ENCODE assay signal across 8 mouse cellular contexts in genomic region chr19:32389001-32389871, GRCm38 (mm10). TPM values are rescaled to one million over a fixed set of nuclear protein-coding genes. Genes with fewer than 3 reads are reported as not detected.
A peak's percentile ranks its signal among the peaks of the same experiment; 100 is the strongest.
DNase-seq lines count a peak whose midpoint lies in the region; ATAC-seq and TF ChIP-seq lines count a peak whose summit lies in the region.

Gene Sgms1, minus strand, starts transcription at chr19:32389714.

- peak; percentile 93 for ATAC-seq in lung, postnatal 0 days

- no peaks in the 10 kb centered on the region for H3K9me3 ChIP-seq in hindbrain, embryonic 10.5 days
- H3K9me3 ChIP-seq in lung, postnatal 0 days (ENCODE audit: low read length): no peaks in the 10 kb centered on the region

- H3K27me3 ChIP-seq in hindbrain, embryonic 10.5 days (ENCODE audit: insufficient read depth, poor library complexity, severe bottlenecking): peaks cover 12% of the 10 kb centered on the region; the same call in 1 of the 2 replicates
- H3K27me3 ChIP-seq in lung, postnatal 0 days (replicated peaks; ENCODE audit: insufficient read depth, low read length): no peaks in the 10 kb centered on the region

- TF ChIP-seq EP300 in lung, postnatal 0 days (IDR thresholded peaks at IDR 0.05): no peak

- H3K9ac ChIP-seq in lung, postnatal 0 days (replicated peaks; ENCODE audit: low read depth): peak within 1 kb of the TSS; percentile 86

- peak within 1 kb of the TSS; percentile 98 for H3K4me2 ChIP-seq in lung, postnatal 0 days (replicated peaks; ENCODE audit: low read depth, low read length)

- DNase-seq in NIH3T3 (ENCODE audit: low read depth): peak; percentile 98
- DNase-seq in cerebellum, adult 9-11 months: peak; percentile 95
- peak; percentile 67 to 93 for DNase-seq in frontal cortex, adult 2 months (ENCODE audit: extremely low spot score in 1 of 2, low spot score in 1 of 2)
- DNase-seq in hindbrain, embryonic 10.5 days (ENCODE audit: low spot score): peak; percentile 94
- peak; percentile 90 to 95 for DNase-seq in layer of hippocampus, postnatal 10 days (ENCODE audit: low spot score in 2 of 2)
- DNase-seq in lung, postnatal 0 days (ENCODE audit: low spot score): peak; percentile 97
- peak; percentile 88 for DNase-seq in ovary, postnatal 14 days (ENCODE audit: low spot score)
- DNase-seq in thymus, postnatal 10 days (ENCODE audit: low spot score in 2 of 2): peak; percentile 46 to 65

- peaks cover 12% of the 10 kb centered on the region for H3K36me3 ChIP-seq in hindbrain, embryonic 10.5 days
- H3K36me3 ChIP-seq in lung, postnatal 0 days (ENCODE audit: insufficient read depth, low read length): no peaks in the 10 kb centered on the region

- H3K4me1 ChIP-seq in hindbrain, embryonic 10.5 days (replicated peaks): peaks cover 28% of the 10 kb centered on the region
- peaks cover 8% of the 10 kb centered on the region; the same call in 1 of the 2 replicates for H3K4me1 ChIP-seq in lung, postnatal 0 days (ENCODE audit: insufficient read depth, low read depth, low read length)

- no peak for TF ChIP-seq CTCF in lung, postnatal 0 days (IDR thresholded peaks at IDR 0.05)

- H3K4me3 ChIP-seq in hindbrain, embryonic 10.5 days: peak within 1 kb of the TSS; percentile 82
- H3K4me3 ChIP-seq in lung, postnatal 0 days (ENCODE audit: low read depth, low read length): peak within 1 kb of the TSS; percentile 92

- 3% methylated on average over 68 of the region's 68 CpGs for WGBS in hindbrain, embryonic 10.5 days
- under 1% methylated on average over 62 of the region's 68 CpGs for WGBS in lung, postnatal 0 days

- H3K27ac ChIP-seq in hindbrain, embryonic 10.5 days: peak within 1 kb of the TSS; percentile 98
- peak within 1 kb of the TSS; percentile 95 for H3K27ac ChIP-seq in lung, postnatal 0 days (ENCODE audit: low read length)

RNA-seq across cellular contexts. Expression of gene Sgms1, which starts in this region (rescaled TPM):
- polyA plus RNA-seq in frontal cortex, adult 2 months (2012; rRNA removed): 26.3 and 27.9 TPM in 2 replicates
- 13.9 and 14.4 TPM in 2 replicates for polyA plus RNA-seq in hindbrain, embryonic 10.5 days (2016; fragmentation: Nextera tagmentation; extraction: Ambion mirVana)
- 10 to 100 TPM; 36.3 to 44.3 TPM for total RNA-seq in layer of hippocampus, postnatal 10 days (2021)
- polyA plus RNA-seq in lung, postnatal 0 days (2015; fragmentation: Nextera tagmentation; extraction: Ambion mirVana): 59.3 and 74.9 TPM in 2 replicates

Comparison
In these comparisons a context has a peak if more than half of its experiments do, and no peak if none do; other contexts are left out.
1. Peak in every context shown above with its lines: DNase-seq, ATAC-seq, H3K4me3 ChIP-seq and H3K27ac ChIP-seq.